Mouse (Mus musculus) gastrocnemius, postnatal 36 days (tissue): Measurements from ENCODE around the gene Pik3ap1. TPM values are rescaled to one million over a fixed set of nuclear protein-coding genes. Genes with fewer than 3 reads are reported as not detected.

Source experiments
- DNase-seq, 2 experiments: peaks; one replicate each; pipeline ENCODE4 v3.0.0; 2022
- intact Hi-C: fragments of 180-260 bp; cut with DNase I; formaldehyde crosslinking; loops from one replicate; pipeline ENCODE4 v1.15.1; 2025
- total RNA-seq, 2 experiments: library from RNA; stranded (reverse); gene quantifications; 2 replicates each; pipeline ENCODE4 v1.2.3; 2021

The Pik3ap1 gene
- total RNA-seq, 2 experiments from 2014 or later, result 0.61 to 0.69 TPM

DNA sequence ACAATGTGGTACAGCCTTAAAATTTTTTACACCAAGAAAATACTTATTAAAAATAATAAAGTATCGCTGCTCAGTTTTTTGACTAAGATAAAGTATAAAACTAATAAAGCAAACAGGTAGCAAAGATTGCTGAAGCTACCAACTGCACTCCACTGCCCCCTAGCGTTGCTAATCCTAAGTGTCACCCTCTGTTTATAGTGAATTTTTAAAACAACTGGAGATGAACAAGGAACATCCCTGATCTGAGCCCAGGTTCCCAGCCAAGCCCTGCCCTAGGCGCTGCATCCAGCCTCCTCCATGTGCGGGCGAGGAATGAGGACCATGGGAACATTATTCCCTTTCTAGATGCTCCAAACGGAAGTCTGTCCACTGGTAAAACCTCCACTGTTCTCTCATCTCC is 140.3 kb downstream of the Pik3ap1 start:
- peak; percentile 19 to 27 for DNase-seq
- intact Hi-C loops, result loop anchor here (5.0 kb wide), 1 partner anchor 142 kb away; no protein-coding TSS in a partner anchor

GRCm38 (mm10) chr19:41241997-41242396 is 142.9 kb downstream of the Pik3ap1 start:
- no peak for DNase-seq
- intact Hi-C loops, result loop anchor here (5.0 kb wide), 1 partner anchor 140 kb away; no protein-coding TSS in a partner anchor

DNA sequence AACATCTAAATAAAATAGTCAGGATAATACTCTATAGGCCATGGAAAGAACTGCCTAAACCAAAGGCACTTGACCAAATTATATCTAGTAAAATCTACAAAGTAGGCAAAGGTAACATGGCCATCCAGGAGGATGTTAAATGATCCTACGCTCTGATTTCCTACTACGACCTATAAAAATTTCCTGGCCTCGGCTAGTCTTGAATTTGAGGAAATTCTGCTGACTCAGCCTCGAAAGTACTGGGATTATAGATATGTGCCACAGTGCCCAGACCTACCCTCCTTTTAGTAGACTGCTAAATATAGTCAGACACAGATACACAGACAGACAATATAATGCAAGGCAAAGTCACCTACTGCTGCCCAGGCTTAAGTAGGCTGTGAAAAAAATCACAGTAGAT is 151.2 kb downstream of the Pik3ap1 start:
- no peak for DNase-seq
- intact Hi-C loops, result no loop called here

Other genes starting within 250 kb of the Pik3ap1 start
- gene Tll2, start 178.3 kb downstream of the Pik3ap1 start, total RNA-seq, result under 1 TPM; 0.07 to 0.08 TPM
- gene Tm9sf3, start 121.1 kb downstream of the Pik3ap1 start, total RNA-seq, result 10 to 100 TPM; 57.8 to 63.3 TPM
- gene Lcor, start 97.5 kb upstream of the Pik3ap1 start, total RNA-seq, result 10 to 100 TPM; 11.2 to 12.6 TPM
- 1 to 10 TPM; 5.9 to 6.5 TPM for gene Gm340, start 197.3 kb upstream of the Pik3ap1 start, total RNA-seq